Mouse (Mus musculus): ENCODE measurements around the gene Add2. TPM values are rescaled to one million over a fixed set of nuclear protein-coding genes. Genes with fewer than 3 reads are reported as not detected.

Gene Add2
- polyA plus RNA-seq, 1 experiment, result not detected

GRCm38 (mm10) chr6:86019415-86020237 lies 8.9 kb upstream of the Add2 start:
- no peaks in the 10 kb centered on the region for H3K9me3 ChIP-seq (replicated peaks; ENCODE audit: control insufficient read depth, insufficient read depth, low read length, poor library complexity, severe bottlenecking)
- H3K9ac ChIP-seq (ENCODE audit: low read depth, poor library complexity, severe bottlenecking), result no peak overlapping the region
- TF ChIP-seq POLR2A (IDR thresholded peaks at IDR 0.05; ENCODE audit: insufficient read depth, low read length) (no peak), CTCF (IDR thresholded peaks at IDR 0.05; ENCODE audit: low read depth, low read length) (no peak)
- H3K4me3 ChIP-seq (ENCODE audit: low read depth, low read length), result no peak overlapping the region
- no peak overlapping the region for H3K27ac ChIP-seq (ENCODE audit: insufficient read depth, low read length)
- H3K27me3 ChIP-seq (ENCODE audit: control insufficient read depth, insufficient read depth, low read length, poor library complexity, severe bottlenecking), result 0 out of 2 replicates have a peak, but pooled peaks cover 2% of the 10 kb centered on the region
- no peaks in the 10 kb centered on the region for H3K4me1 ChIP-seq (ENCODE audit: control insufficient read depth, insufficient read depth, low read length)
- no peaks in the 10 kb centered on the region for H3K36me3 ChIP-seq (ENCODE audit: control insufficient read depth, insufficient read depth, low read length, poor library complexity, severe bottlenecking)

DNA sequence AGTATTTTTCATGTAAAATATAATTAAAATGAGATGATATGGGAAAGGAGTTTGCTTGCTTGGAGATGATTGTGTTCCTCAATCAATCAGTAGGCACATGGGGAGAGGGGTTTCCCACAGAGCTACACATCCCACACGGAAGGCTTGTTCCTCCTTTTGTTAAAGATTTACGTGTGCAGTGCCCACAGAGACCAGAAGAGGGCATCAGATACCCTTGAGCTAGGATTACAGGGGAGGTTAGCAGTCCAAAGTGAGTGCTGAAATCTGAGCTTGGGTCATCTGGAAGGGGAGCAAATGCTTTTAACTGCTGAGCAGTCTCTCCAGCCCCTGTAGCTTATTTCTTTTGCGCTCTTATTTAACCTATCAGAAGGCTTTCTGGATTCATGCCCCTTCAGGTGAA lies 7.5 kb upstream of the Add2 start:
- Histone ChIP-seq H3K9ac (ENCODE audit: low read depth, poor library complexity, severe bottlenecking) (no peak overlapping the region), H3K4me3 (ENCODE audit: low read depth, low read length) (no peak overlapping the region), H3K9me3 (replicated peaks; ENCODE audit: control insufficient read depth, insufficient read depth, low read length, poor library complexity, severe bottlenecking) (no peaks in the 10 kb centered on the region), H3K27ac (ENCODE audit: insufficient read depth, low read length) (no peak overlapping the region), H3K27me3 (ENCODE audit: control insufficient read depth, insufficient read depth, low read length, poor library complexity, severe bottlenecking) (0 out of 2 replicates have a peak, but pooled peaks cover 2% of the 10 kb centered on the region), H3K36me3 (ENCODE audit: control insufficient read depth, insufficient read depth, low read length, poor library complexity, severe bottlenecking) (no peaks in the 10 kb centered on the region), H3K4me1 (ENCODE audit: control insufficient read depth, insufficient read depth, low read length) (no peaks in the 10 kb centered on the region)
- TF ChIP-seq POLR2A (IDR thresholded peaks at IDR 0.05; ENCODE audit: insufficient read depth, low read length) (no peak), EP300 (IDR thresholded peaks at IDR 0.05; ENCODE audit: insufficient read depth, low read depth, low read length) (no peak), CTCF (IDR thresholded peaks at IDR 0.05; ENCODE audit: low read depth, low read length) (peak; percentile 40)

GRCm38 (mm10) chr6:86026632-86027292 lies 1.7 kb upstream of the Add2 start:
- Histone ChIP-seq H3K9me3 (replicated peaks; ENCODE audit: control insufficient read depth, insufficient read depth, low read length, poor library complexity, severe bottlenecking) (no peaks in the 10 kb centered on the region), H3K27me3 (ENCODE audit: control insufficient read depth, insufficient read depth, low read length, poor library complexity, severe bottlenecking) (peaks cover 6% of the 10 kb centered on the region), H3K27ac (ENCODE audit: insufficient read depth, low read length) (no peak overlapping the region), H3K9ac (ENCODE audit: low read depth, poor library complexity, severe bottlenecking) (no peak overlapping the region), H3K4me1 (ENCODE audit: control insufficient read depth, insufficient read depth, low read length) (no peaks in the 10 kb centered on the region), H3K4me3 (ENCODE audit: low read depth, low read length) (no peak overlapping the region), H3K36me3 (ENCODE audit: control insufficient read depth, insufficient read depth, low read length, poor library complexity, severe bottlenecking) (no peaks in the 10 kb centered on the region)
- TF ChIP-seq EP300 (IDR thresholded peaks at IDR 0.05; ENCODE audit: insufficient read depth, low read depth, low read length) (no peak), CTCF (IDR thresholded peaks at IDR 0.05; ENCODE audit: low read depth, low read length) (no peak), POLR2A (IDR thresholded peaks at IDR 0.05; ENCODE audit: insufficient read depth, low read length) (no peak)

DNA sequence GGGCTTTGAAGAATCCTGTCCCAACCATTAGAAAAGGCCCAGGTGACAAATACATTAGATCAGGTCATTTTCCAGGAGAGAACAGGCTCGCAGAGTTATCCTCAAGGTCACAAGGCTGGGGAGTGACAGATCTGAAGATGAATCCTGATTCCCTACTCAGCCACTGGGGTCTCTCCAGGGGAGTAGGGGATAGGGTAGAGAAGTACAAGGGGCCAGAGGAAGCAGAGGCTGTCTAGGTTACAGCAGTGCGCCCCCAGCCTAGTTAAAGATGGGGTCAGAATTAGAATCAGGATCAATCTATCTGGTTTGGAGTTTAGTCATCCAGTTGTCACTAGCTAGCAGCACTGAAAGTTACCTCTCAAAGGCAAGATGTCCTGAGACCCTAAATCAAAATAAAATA lies 331 bp upstream of the Add2 start:
- no peaks in the 10 kb centered on the region for H3K36me3 ChIP-seq (ENCODE audit: control insufficient read depth, insufficient read depth, low read length, poor library complexity, severe bottlenecking)
- H3K4me3 ChIP-seq (ENCODE audit: low read depth, low read length), result no peak overlapping the region
- H3K27ac ChIP-seq (ENCODE audit: insufficient read depth, low read length), result no peak overlapping the region
- H3K9me3 ChIP-seq (replicated peaks; ENCODE audit: control insufficient read depth, insufficient read depth, low read length, poor library complexity, severe bottlenecking), result no peaks in the 10 kb centered on the region
- TF ChIP-seq EP300 (IDR thresholded peaks at IDR 0.05; ENCODE audit: insufficient read depth, low read depth, low read length) (no peak), POLR2A (IDR thresholded peaks at IDR 0.05; ENCODE audit: insufficient read depth, low read length) (no peak), CTCF (IDR thresholded peaks at IDR 0.05; ENCODE audit: low read depth, low read length) (no peak)
- H3K27me3 ChIP-seq (ENCODE audit: control insufficient read depth, insufficient read depth, low read length, poor library complexity, severe bottlenecking), result peaks cover 6% of the 10 kb centered on the region
- no peak overlapping the region for H3K9ac ChIP-seq (ENCODE audit: low read depth, poor library complexity, severe bottlenecking)
- H3K4me1 ChIP-seq (ENCODE audit: control insufficient read depth, insufficient read depth, low read length), result no peaks in the 10 kb centered on the region

- Histone ChIP-seq H3K27ac (ENCODE audit: insufficient read depth, low read length) (no peak overlapping the region), H3K4me3 (ENCODE audit: low read depth, low read length) (peak overlapping the region; percentile 53), H3K27me3 (ENCODE audit: control insufficient read depth, insufficient read depth, low read length, poor library complexity, severe bottlenecking) (peaks cover 6% of the 10 kb centered on the region), H3K9ac (ENCODE audit: low read depth, poor library complexity, severe bottlenecking) (peak overlapping the region; percentile 24; the same call in 1 of the 2 replicates), H3K4me1 (ENCODE audit: control insufficient read depth, insufficient read depth, low read length) (no peaks in the 10 kb centered on the region), H3K9me3 (replicated peaks; ENCODE audit: control insufficient read depth, insufficient read depth, low read length, poor library complexity, severe bottlenecking) (no peaks in the 10 kb centered on the region), H3K36me3 (ENCODE audit: control insufficient read depth, insufficient read depth, low read length, poor library complexity, severe bottlenecking) (no peaks in the 10 kb centered on the region)
- TF ChIP-seq POLR2A (IDR thresholded peaks at IDR 0.05; ENCODE audit: insufficient read depth, low read length) (no peak), EP300 (IDR thresholded peaks at IDR 0.05; ENCODE audit: insufficient read depth, low read depth, low read length) (no peak), CTCF (IDR thresholded peaks at IDR 0.05; ENCODE audit: low read depth, low read length) (no peak)
Measured at GRCm38 (mm10) chr6:86029323-86029713, 837 bp downstream of the Add2 start.

DNA sequence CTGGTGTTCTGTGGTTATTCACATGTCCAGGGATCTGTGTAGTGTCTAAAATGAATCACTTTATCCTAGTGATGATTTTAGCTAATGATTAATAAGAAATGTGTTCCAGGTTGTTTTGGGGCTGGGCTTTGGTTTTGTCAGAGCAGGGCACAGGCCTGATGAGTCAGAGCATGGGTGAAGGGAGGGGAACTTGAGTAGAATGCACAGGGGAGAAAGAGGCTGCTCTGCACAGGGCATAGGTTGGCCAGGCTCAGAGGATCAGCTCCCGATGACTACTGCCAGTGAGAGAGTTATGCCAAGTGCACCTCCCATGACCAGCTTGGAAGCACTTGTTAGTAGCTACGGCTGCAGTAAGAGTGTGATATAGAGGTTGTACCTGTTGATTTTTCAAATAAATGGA lies 3.0 kb downstream of the Add2 start:
- H3K9me3 ChIP-seq (replicated peaks; ENCODE audit: control insufficient read depth, insufficient read depth, low read length, poor library complexity, severe bottlenecking), result no peaks in the 10 kb centered on the region
- H3K27ac ChIP-seq (ENCODE audit: insufficient read depth, low read length), result no peak overlapping the region
- H3K27me3 ChIP-seq (ENCODE audit: control insufficient read depth, insufficient read depth, low read length, poor library complexity, severe bottlenecking), result peaks cover 6% of the 10 kb centered on the region
- no peaks in the 10 kb centered on the region for H3K4me1 ChIP-seq (ENCODE audit: control insufficient read depth, insufficient read depth, low read length)
- no peaks in the 10 kb centered on the region for H3K36me3 ChIP-seq (ENCODE audit: control insufficient read depth, insufficient read depth, low read length, poor library complexity, severe bottlenecking)
- H3K4me3 ChIP-seq (ENCODE audit: low read depth, low read length), result no peak overlapping the region
- TF ChIP-seq EP300 (IDR thresholded peaks at IDR 0.05; ENCODE audit: insufficient read depth, low read depth, low read length) (no peak), POLR2A (IDR thresholded peaks at IDR 0.05; ENCODE audit: insufficient read depth, low read length) (no peak), CTCF (IDR thresholded peaks at IDR 0.05; ENCODE audit: low read depth, low read length) (no peak)
- H3K9ac ChIP-seq (ENCODE audit: low read depth, poor library complexity, severe bottlenecking), result no peak overlapping the region

Measured in ES-Bruce4 (cell line).